In the genomic region with DNA sequence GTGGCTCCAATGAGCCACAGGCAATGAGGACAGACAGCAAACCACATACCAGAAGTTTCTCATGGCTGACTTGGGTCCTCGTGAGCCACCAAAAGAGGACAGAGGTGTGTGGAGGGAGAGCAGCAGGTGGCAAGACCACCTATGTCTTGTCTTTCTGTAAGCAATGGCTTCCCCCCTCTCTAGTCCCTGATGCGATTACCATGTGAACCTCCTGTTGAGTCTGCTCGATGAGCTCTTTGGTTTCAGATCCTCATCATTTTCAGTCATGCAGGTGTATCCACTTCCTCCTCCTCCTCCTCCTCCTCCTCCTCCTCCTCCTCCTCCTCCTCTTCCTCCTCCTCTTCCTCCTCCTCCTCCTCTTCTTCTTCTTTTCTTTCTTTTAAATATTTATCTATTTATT, we compare ENCODE assay signal across 14 mouse cellular contexts. TPM values are rescaled to one million over a fixed set of nuclear protein-coding genes. Genes with fewer than 3 reads are reported as not detected.
"Had no signal": no experiment of that assay in that cellular context is flagged by ENCODE, and none has a peak within 500 bp of the region (broad histone marks: within the 10 kb centered on the region; RNA-seq: fewer than 3 reads in every experiment).

No protein-coding gene starts in this region.

- H3K4me3 ChIP-seq: midbrain, embryonic 10.5 days; midbrain, embryonic 12.5 days; neural tube, embryonic 12.5 days had no signal

- H3K36me3 ChIP-seq: midbrain, embryonic 10.5 days; midbrain, embryonic 12.5 days; neural tube, embryonic 12.5 days had no signal

- H3K27ac ChIP-seq: liver, embryonic 14.5 days; midbrain, embryonic 10.5 days; midbrain, embryonic 12.5 days; neural tube, embryonic 12.5 days had no signal

- DNase-seq: lung, adult 18-20 months; lung, embryonic 14.5 days; lung, postnatal 10 days; lung, postnatal 4 days; midbrain, embryonic 14.5 days; right cerebral cortex, postnatal 14 days; thymus, adult 18-20 months; thymus, postnatal 14 days; thymus, postnatal 36 days had no signal

- H3K27me3 ChIP-seq: neural tube, embryonic 12.5 days had no signal

RNA-seq across cellular contexts. Expression of a gene that starts 5.2 kb away (rescaled TPM):
- total RNA-seq: megakaryocyte-erythroid progenitor cell, adult 5-6 weeks had no signal

RNA-seq across cellular contexts. Expression of a gene that starts 8.5 kb away (rescaled TPM):
- total RNA-seq: megakaryocyte-erythroid progenitor cell, adult 5-6 weeks had no signal
